Mouse (Mus musculus) neural tube, embryonic 13.5 days (tissue): Measurements from ENCODE around the gene Dxo. TPM values are rescaled to one million over a fixed set of nuclear protein-coding genes. Genes with fewer than 3 reads are reported as not detected.
A peak's percentile ranks its signal among the peaks of the same experiment; 100 is the strongest.

Source experiments
- ATAC-seq: fragments of 200-750 bp; cut with Nextera tagmentation; 2 replicates; pipeline ENCODE4 v1.8.0; 2017; ENCODE audit warnings: low read depth, mild to moderate bottlenecking, moderate TSS enrichment, moderate library complexity
- H3K27ac ChIP-seq: fragments of 300-500 bp; sonication (generic); replicated peaks from 2 replicates; pipeline ENCODE4 v1.5.1; 2015; ENCODE audit warnings: moderate library complexity, mild to moderate bottlenecking, inconsistent platforms
- H3K27me3 ChIP-seq: fragments of 300-500 bp; sonication (generic); 2 replicates; pipeline ENCODE4 v1.6.1; 2015; ENCODE audit warnings: mild to moderate bottlenecking, inconsistent platforms
- H3K36me3 ChIP-seq: fragments of 300-500 bp; sonication (generic); 2 replicates; pipeline ENCODE4 v1.6.1; 2015; ENCODE audit warnings: mild to moderate bottlenecking, inconsistent platforms
- H3K4me1 ChIP-seq: fragments of 300-500 bp; sonication (generic); replicated peaks from 2 replicates; pipeline ENCODE4 v1.6.1; 2015; ENCODE audit warnings: inconsistent platforms
- H3K4me2 ChIP-seq: fragments of 300-500 bp; sonication (generic); 2 replicates; pipeline ENCODE4 v1.6.1; 2015; ENCODE audit warnings: inconsistent platforms, mild to moderate bottlenecking, moderate library complexity
- H3K4me3 ChIP-seq: fragments of 300-500 bp; sonication (generic); 2 replicates; pipeline ENCODE4 v1.5.1; 2015; ENCODE audit warnings: mild to moderate bottlenecking, inconsistent platforms
- H3K9ac ChIP-seq: fragments of 300-500 bp; sonication (generic); 2 replicates; pipeline ENCODE4 v1.6.1; 2015; ENCODE audit warnings: moderate library complexity, mild to moderate bottlenecking, inconsistent platforms
- H3K9me3 ChIP-seq: fragments of 300-500 bp; sonication (generic); 2 replicates; pipeline ENCODE4 v1.6.1; 2016; ENCODE audit warnings: inconsistent platforms
- WGBS: fragments of 180-500 bp; shearing (Covaris S2); methylation state at CpG from one replicate; pipeline ENCODE4 v1.1.7; 2015; 5-methylcytosine and 5-hydroxymethylcytosine counted together
- polyA plus RNA-seq: library from polyadenylated mRNA; unstranded; fragments of >200 nt; fragmentation: Nextera tagmentation; extraction: Ambion mirVana; gene quantifications from 2 replicates; pipeline ENCODE4 v1.2.1, GENCODE M21; 2015

The Dxo gene
- polyA plus RNA-seq, 1 experiment from 2014 or later = 63.2 TPM

- peaks cover 44% of the 10 kb centered on the region for H3K36me3 ChIP-seq
- 88% methylated on average over 4 of the region's 4 CpGs for WGBS
- H3K4me1 ChIP-seq = no peaks in the 10 kb centered on the region
- no peaks in the 10 kb centered on the region for H3K9me3 ChIP-seq
- H3K4me2 ChIP-seq = no peak overlapping the region
- H3K4me3 ChIP-seq = no peak overlapping the region
- ATAC-seq = no peak
- no peak overlapping the region for H3K9ac ChIP-seq
- no peak overlapping the region for H3K27ac ChIP-seq
- H3K27me3 ChIP-seq = no peaks in the 10 kb centered on the region
Observed at GRCm38 (mm10) chr17:34858670-34859069, 21.9 kb downstream of the Dxo start.

GRCm38 (mm10) chr17:34860514-34860913 is 23.7 kb downstream of the Dxo start:
- H3K4me3 ChIP-seq = no peak overlapping the region
- no peaks in the 10 kb centered on the region for H3K4me1 ChIP-seq
- H3K9ac ChIP-seq = no peak overlapping the region
- H3K36me3 ChIP-seq = peaks cover 25% of the 10 kb centered on the region
- no peak overlapping the region for H3K27ac ChIP-seq
- no peak for ATAC-seq
- H3K9me3 ChIP-seq = no peaks in the 10 kb centered on the region
- H3K4me2 ChIP-seq = no peak overlapping the region
- no peaks in the 10 kb centered on the region for H3K27me3 ChIP-seq
- WGBS = 91% methylated on average over 9 of the region's 9 CpGs

DNA sequence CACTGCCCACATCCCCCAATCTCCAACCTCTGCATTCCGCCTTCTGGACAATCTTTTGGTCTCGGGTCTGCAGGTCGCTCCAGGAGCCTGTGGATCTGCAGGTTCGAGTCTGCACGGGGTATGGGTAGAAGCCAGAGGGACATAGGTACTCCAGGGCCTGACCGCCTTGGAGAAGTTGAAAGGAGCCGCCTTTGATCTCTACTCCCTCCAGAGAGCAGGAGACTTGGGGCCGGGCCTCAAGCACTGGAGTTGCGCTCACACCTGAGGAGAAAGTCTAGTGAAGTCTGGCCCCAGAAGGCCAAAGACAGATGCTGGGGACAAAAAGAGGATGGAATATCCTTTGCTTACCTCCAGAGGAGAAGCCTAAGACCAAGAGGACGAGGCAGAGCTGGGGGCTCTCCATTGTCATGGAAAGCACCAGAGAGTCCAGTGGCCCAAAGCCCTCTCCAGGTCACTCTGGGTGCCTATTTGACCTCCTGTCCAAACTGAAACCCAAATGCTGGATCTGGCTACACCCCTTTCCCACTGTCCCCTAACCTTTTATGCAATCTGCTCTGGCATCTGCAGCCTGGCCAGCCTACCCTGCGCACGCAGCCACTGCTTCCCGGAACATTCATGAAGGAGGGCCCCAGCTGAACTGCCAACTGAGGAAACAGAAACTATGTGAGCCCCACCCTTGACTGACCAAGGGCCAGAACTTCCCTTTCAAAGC is 25.0 kb downstream of the Dxo start:
- no peaks in the 10 kb centered on the region for H3K9me3 ChIP-seq
- 70% methylated on average over 13 of the region's 13 CpGs for WGBS
- no peak overlapping the region for H3K4me2 ChIP-seq
- H3K27me3 ChIP-seq = no peaks in the 10 kb centered on the region
- H3K4me1 ChIP-seq = no peaks in the 10 kb centered on the region
- H3K9ac ChIP-seq = no peak overlapping the region
- no peak for ATAC-seq
- peaks cover 14% of the 10 kb centered on the region for H3K36me3 ChIP-seq
- H3K27ac ChIP-seq = no peak overlapping the region
- H3K4me3 ChIP-seq = no peak overlapping the region

GRCm38 (mm10) chr17:34862416-34863081 is 25.7 kb downstream of the Dxo start, which contains the start of gene Cfb:
Gene Cfb, minus strand, starts transcription at chr17:34862518.
- 68% methylated on average over 8 of the region's 8 CpGs for WGBS
- Histone ChIP-seq H3K27ac (no peak within 1 kb of the TSS), H3K27me3 (no peaks in the 10 kb centered on the region), H3K9ac (no peak within 1 kb of the TSS), H3K4me3 (no peak within 1 kb of the TSS), H3K9me3 (no peaks in the 10 kb centered on the region), H3K4me2 (no peak within 1 kb of the TSS), H3K4me1 (no peaks in the 10 kb centered on the region), H3K36me3 (peaks cover 8% of the 10 kb centered on the region)
- no peak for ATAC-seq

- WGBS = 68% methylated on average over 7 of the region's 7 CpGs
- H3K4me1 ChIP-seq = no peaks in the 10 kb centered on the region
- no peak overlapping the region for H3K4me2 ChIP-seq
- H3K27ac ChIP-seq = no peak overlapping the region
- H3K9me3 ChIP-seq = no peaks in the 10 kb centered on the region
- H3K36me3 ChIP-seq = no peaks in the 10 kb centered on the region
- H3K4me3 ChIP-seq = no peak overlapping the region
- no peak for ATAC-seq
- H3K27me3 ChIP-seq = no peaks in the 10 kb centered on the region
- no peak overlapping the region for H3K9ac ChIP-seq
Observed at GRCm38 (mm10) chr17:34865981-34866380, 29.2 kb downstream of the Dxo start.

GRCm38 (mm10) chr17:34874321-34874720 is 37.5 kb downstream of the Dxo start:
- no peak for ATAC-seq
- no peak overlapping the region for H3K4me2 ChIP-seq
- H3K4me3 ChIP-seq = no peak overlapping the region
- H3K27me3 ChIP-seq = no peaks in the 10 kb centered on the region
- no peak overlapping the region for H3K9ac ChIP-seq
- no peak overlapping the region for H3K27ac ChIP-seq
- H3K36me3 ChIP-seq = no peaks in the 10 kb centered on the region
- 88% methylated on average over 6 of the region's 6 CpGs for WGBS
- no peaks in the 10 kb centered on the region for H3K9me3 ChIP-seq
- H3K4me1 ChIP-seq = no peaks in the 10 kb centered on the region

DNA sequence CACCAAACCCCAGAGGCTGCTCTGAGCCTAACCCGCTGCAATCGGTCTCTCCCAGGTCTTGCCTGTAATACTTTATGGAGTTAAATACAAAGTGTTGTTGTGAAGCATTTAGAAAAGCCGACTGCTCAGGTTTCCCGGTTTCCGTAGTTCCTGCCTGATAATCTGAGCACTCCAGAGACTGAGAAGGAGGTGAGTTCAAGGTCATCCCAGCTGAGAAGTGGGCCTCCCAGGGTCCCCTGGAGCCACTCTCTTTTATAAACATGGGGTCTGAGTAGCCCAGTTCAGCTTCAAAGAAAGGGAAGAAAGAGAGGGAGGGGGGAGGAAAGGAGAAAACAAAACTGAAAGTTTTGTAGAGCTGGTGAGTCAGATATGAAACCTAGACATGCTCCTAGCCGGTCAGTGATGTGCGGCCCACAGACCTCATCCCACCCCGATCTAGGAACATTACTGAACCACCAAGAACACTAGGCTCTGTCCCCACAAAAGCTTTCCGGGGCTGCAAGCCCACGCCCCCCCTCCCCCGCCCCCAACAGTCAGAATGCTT is 42.6 kb downstream of the Dxo start, which contains the start of gene Zbtb12:
Gene Zbtb12 (plus strand): TSS at position 148 of the 544 bp plus-strand sequence.
- Histone ChIP-seq H3K4me3 (no peak within 1 kb of the TSS), H3K27me3 (peaks cover 12% of the 10 kb centered on the region), H3K4me2 (no peak within 1 kb of the TSS), H3K4me1 (no peaks in the 10 kb centered on the region), H3K36me3 (no peaks in the 10 kb centered on the region), H3K9ac (no peak within 1 kb of the TSS), H3K9me3 (no peaks in the 10 kb centered on the region), H3K27ac (no peak within 1 kb of the TSS)
- WGBS = 67% methylated on average over 11 of the region's 11 CpGs
- ATAC-seq = no peak

- Histone ChIP-seq H3K36me3 (no peaks in the 10 kb centered on the region), H3K9me3 (no peaks in the 10 kb centered on the region), H3K4me1 (no peaks in the 10 kb centered on the region), H3K27me3 (peaks cover 12% of the 10 kb centered on the region), H3K4me2 (no peak overlapping the region), H3K4me3 (no peak overlapping the region), H3K27ac (no peak overlapping the region), H3K9ac (no peak overlapping the region)
- no peak for ATAC-seq
Observed at GRCm38 (mm10) chr17:34881166-34881565, 44.3 kb downstream of the Dxo start.

DNA sequence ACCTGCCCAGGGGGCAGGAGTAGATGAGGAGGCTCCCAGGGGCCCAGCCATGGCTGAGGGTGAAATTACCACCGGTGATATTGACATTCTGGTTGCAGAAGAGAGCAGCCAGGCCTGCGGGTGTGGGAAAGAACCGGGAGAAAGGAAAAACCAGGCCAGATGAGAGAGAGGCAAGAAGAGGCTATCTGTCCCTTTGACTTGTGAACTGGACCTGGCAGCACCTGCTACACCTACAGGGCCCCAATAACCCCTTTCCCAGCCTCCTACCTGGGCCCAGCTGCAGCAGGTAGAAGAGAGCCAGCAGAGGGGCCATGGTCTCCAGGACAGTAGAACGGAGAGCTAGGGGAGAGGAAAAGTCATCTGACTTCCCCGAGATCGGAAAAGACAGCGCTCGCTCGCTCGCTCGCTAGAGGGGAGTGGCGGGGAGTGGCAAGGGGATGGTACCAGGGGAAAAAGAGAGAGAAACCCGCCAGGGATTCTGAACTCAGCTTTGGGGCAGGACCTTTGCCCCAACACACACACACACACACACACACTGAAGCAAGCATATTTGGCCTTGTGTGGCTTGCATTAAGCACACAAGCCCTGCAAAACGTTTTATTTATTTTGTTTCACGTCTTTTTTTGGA is 45.0 kb downstream of the Dxo start, which contains the start of gene Gm20547:
Gene Gm20547 (minus strand): TSS at position 360 of the 628 bp plus-strand sequence.
- Histone ChIP-seq H3K4me3 (no peak within 1 kb of the TSS), H3K4me1 (no peaks in the 10 kb centered on the region), H3K9ac (peak within 1 kb of the TSS; percentile 45; the same call in 1 of the 2 replicates), H3K27ac (no peak within 1 kb of the TSS), H3K9me3 (no peaks in the 10 kb centered on the region), H3K36me3 (no peaks in the 10 kb centered on the region), H3K27me3 (peaks cover 12% of the 10 kb centered on the region), H3K4me2 (peak within 1 kb of the TSS; percentile 22; the same call in 1 of the 2 replicates)
- 9% methylated on average over 15 of the region's 15 CpGs for WGBS
- ATAC-seq = no peak

DNA sequence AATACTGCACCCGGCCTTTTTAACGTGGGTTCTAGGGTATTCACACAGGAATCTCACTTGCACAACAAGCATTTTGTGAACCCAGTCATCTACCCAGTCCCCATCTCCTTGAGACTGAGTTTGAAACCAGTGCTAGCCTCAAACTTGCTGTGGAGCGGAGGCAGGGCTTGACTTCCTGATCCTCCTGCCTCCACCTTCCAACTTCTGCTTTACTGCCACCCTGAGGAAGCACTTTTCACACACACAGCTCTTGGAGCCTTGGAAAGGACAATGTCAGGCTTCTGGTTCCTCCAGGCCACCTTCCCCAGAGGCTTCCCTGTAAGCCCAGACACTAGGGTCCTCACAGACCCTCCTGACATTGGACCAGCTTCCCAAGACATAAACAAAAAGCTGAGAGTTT is 46.5 kb downstream of the Dxo start:
- WGBS = 68% methylated on average over 3 of the region's 3 CpGs
- H3K9ac ChIP-seq = no peak overlapping the region

DNA sequence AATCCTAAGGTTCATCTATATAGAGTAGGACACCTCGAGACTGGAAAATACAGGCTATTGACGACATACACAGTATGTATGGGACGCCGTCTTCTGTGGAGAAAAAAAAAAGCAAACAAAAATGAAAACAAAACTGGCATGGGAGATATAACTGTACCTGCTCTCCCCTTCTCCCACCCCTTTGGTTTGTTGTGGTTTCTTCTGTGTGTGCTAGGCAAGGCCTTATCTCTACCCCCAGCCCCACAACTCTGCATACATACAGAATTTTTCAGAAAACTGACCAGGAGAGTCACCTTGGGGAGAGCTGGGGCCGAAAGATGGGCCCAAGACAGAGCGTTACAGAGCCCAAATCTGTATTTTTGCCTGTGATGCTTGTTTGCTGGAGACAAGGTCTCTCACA is 47.9 kb downstream of the Dxo start:
- no peak for ATAC-seq
- Histone ChIP-seq H3K4me3 (no peak overlapping the region), H3K9ac (no peak overlapping the region), H3K4me2 (no peak overlapping the region), H3K9me3 (no peaks in the 10 kb centered on the region), H3K27ac (no peak overlapping the region), H3K36me3 (no peaks in the 10 kb centered on the region), H3K4me1 (no peaks in the 10 kb centered on the region), H3K27me3 (peaks cover 12% of the 10 kb centered on the region)
- 86% methylated on average over 6 of the region's 6 CpGs for WGBS

More for the DNA sequence above, 46.5 kb downstream of the Dxo start:
- Histone ChIP-seq H3K27ac (no peak overlapping the region), H3K9me3 (no peaks in the 10 kb centered on the region), H3K4me1 (no peaks in the 10 kb centered on the region), H3K4me3 (no peak overlapping the region), H3K4me2 (no peak overlapping the region), H3K36me3 (no peaks in the 10 kb centered on the region), H3K27me3 (peaks cover 12% of the 10 kb centered on the region)
- no peak for ATAC-seq

- Histone ChIP-seq H3K4me1 (no peaks in the 10 kb centered on the region), H3K4me3 (no peak overlapping the region), H3K36me3 (no peaks in the 10 kb centered on the region), H3K9ac (no peak overlapping the region), H3K4me2 (no peak overlapping the region), H3K27me3 (peaks cover 12% of the 10 kb centered on the region), H3K9me3 (no peaks in the 10 kb centered on the region), H3K27ac (no peak overlapping the region)
- WGBS = 90% methylated on average over 3 of the region's 3 CpGs
- no peak for ATAC-seq
Observed at GRCm38 (mm10) chr17:34885615-34886014, 48.8 kb downstream of the Dxo start.
